Mouse (Mus musculus) embryo, embryonic 10.5 days (tissue): ENCODE data around the gene Wdr89.

Experiments
- DNase-seq: peaks from one replicate; pipeline ENCODE4 v3.0.0-alpha.2; 2015; ENCODE audit warnings: low spot score

Gene Wdr89

GRCm38 (mm10) chr12:75615556-75615955 is 53.8 kb downstream of the Wdr89 start:
- DNase-seq: no peak

- DNase-seq: no peak
Observed at GRCm38 (mm10) chr12:75612711-75613110, 56.6 kb downstream of the Wdr89 start.

GRCm38 (mm10) chr12:75599490-75599889 is 69.8 kb downstream of the Wdr89 start:
- DNase-seq: peak; percentile 75

GRCm38 (mm10) chr12:75598988-75599387 is 70.3 kb downstream of the Wdr89 start:
- no peak for DNase-seq

- no peak for DNase-seq
Observed at GRCm38 (mm10) chr12:75597707-75598106, 71.6 kb downstream of the Wdr89 start.

GRCm38 (mm10) chr12:75596154-75597002 is 73.0 kb downstream of the Wdr89 start, which contains the start of gene Ppp2r5e:
Ppp2r5e (minus strand) TSS chr12:75596245.
- DNase-seq: peak; percentile 99

- peak; percentile 42 for DNase-seq
Observed at GRCm38 (mm10) chr12:75595291-75596153, 73.8 kb downstream of the Wdr89 start.

- peak; percentile 12 for DNase-seq
Observed at GRCm38 (mm10) chr12:75594404-75594803, 74.9 kb downstream of the Wdr89 start.

GRCm38 (mm10) chr12:75593817-75594216 is 75.5 kb downstream of the Wdr89 start:
- no peak for DNase-seq

- no peak for DNase-seq
Observed at GRCm38 (mm10) chr12:75587501-75587900, 81.8 kb downstream of the Wdr89 start.

GRCm38 (mm10) chr12:75583776-75584175 is 85.6 kb downstream of the Wdr89 start:
- DNase-seq: no peak
